Mouse (Mus musculus) neural tube, embryonic 12.5 days (tissue): ENCODE measurements around the gene Olfr1046. TPM values are rescaled to one million over a fixed set of nuclear protein-coding genes. Genes with fewer than 3 reads are reported as not detected.
"Not testable (repeated sequence)": the region's sequence is repeated elsewhere in the genome, so short reads cannot be mapped to it uniquely, and the experiment has no call there.

Source experiments
- ATAC-seq: fragments of 200-750 bp; cut with Nextera tagmentation; 2 replicates; pipeline ENCODE4 v1.8.0; 2017; ENCODE audit warnings: low read depth, mild to moderate bottlenecking, moderate TSS enrichment, moderate library complexity; ENCODE audit not compliant: low FRiP score
- H3K27ac ChIP-seq: fragments of 300-500 bp; sonication (generic); 2 replicates; pipeline ENCODE4 v1.5.1; 2016
- H3K27me3 ChIP-seq: fragments of 300-500 bp; sonication (generic); replicated peaks from 2 replicates; pipeline ENCODE4 v1.6.1; 2016; ENCODE audit warnings: mild to moderate bottlenecking
- H3K36me3 ChIP-seq: fragments of 300-500 bp; sonication (generic); 2 replicates; pipeline ENCODE4 v1.6.1; 2016; ENCODE audit warnings: mild to moderate bottlenecking
- H3K4me1 ChIP-seq: fragments of 300-500 bp; sonication (generic); 2 replicates; pipeline ENCODE4 v1.6.1; 2016
- H3K4me2 ChIP-seq: fragments of 300-500 bp; sonication (generic); replicated peaks from 2 replicates; pipeline ENCODE4 v1.6.1; 2016; ENCODE audit warnings: mild to moderate bottlenecking
- H3K4me3 ChIP-seq: fragments of 300-500 bp; sonication (generic); 2 replicates; pipeline ENCODE4 v1.5.1; 2016
- H3K9ac ChIP-seq: fragments of 300-500 bp; sonication (generic); 2 replicates; pipeline ENCODE4 v1.6.1; 2016; ENCODE audit warnings: mild to moderate bottlenecking
- H3K9me3 ChIP-seq: fragments of 300-500 bp; sonication (generic); 2 replicates; pipeline ENCODE4 v1.6.1; 2016; ENCODE audit warnings: mild to moderate bottlenecking
- WGBS: fragments of 180-500 bp; shearing (Covaris S2); methylation state at CpG from one replicate; pipeline ENCODE4 v1.1.7; 2016; 5-methylcytosine and 5-hydroxymethylcytosine counted together
- polyA plus RNA-seq: library from polyadenylated mRNA; unstranded; fragments of >200 nt; fragmentation: Nextera tagmentation; extraction: Ambion mirVana; gene quantifications from 2 replicates; pipeline ENCODE4 v1.2.1, GENCODE M21; 2016

The Olfr1046 gene
- not detected in 2 replicates for polyA plus RNA-seq

DNA sequence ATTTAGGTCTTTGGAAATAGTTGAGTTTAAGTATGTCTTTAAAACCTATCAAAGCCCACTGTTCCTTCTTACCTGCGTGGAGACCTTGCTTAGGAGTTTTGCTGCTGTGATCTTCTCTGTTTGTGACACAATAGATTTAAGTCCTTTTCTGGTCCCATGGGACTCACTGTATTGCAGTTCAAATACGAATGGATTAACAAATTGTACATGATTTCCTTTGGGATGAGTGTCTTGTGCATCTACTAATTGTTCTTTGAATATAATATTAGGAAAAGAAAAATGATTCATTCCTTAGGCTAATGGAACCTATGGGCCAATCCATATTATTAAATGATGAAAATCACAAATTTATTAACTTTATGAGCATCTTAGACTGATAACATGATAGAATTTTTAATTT lies at the start of gene Olfr1046:
TSS of gene Olfr1046 (minus strand) at position 101 of the 400 bp plus-strand sequence.
- Histone ChIP-seq H3K4me2 (no peak within 1 kb of the TSS), H3K27me3 (no peaks in the 10 kb centered on the region), H3K27ac (no peak within 1 kb of the TSS), H3K9ac (no peak within 1 kb of the TSS), H3K4me1 (no peaks in the 10 kb centered on the region), H3K36me3 (no peaks in the 10 kb centered on the region), H3K9me3 (no peaks in the 10 kb centered on the region), H3K4me3 (no peak within 1 kb of the TSS)
- WGBS = 72% methylated on average over 2 of the region's 2 CpGs
- no peak for ATAC-seq

DNA sequence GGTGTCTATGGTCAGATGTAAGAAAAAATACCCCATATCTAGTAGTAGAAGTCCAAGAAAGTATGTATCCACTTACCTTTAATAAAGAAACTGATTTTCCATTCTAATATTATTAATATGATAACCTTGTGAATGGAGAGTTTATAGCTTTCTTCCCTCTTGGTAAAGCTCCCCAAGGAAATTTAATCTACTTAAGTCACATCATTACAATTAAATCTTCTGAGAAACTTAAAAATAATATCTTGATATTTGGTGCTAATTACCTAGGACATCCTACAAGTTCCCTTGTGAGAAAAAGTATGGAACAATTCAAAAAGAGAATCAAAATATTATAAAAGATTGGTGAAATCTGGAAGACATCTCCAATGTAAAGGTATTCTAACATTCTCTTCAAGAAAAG lies 39.1 kb upstream of the Olfr1046 start, which contains the start of gene Olfr1049:
TSS of gene Olfr1049 (minus strand) at position 101 of the 400 bp plus-strand sequence.
- not testable (repeated sequence) for ATAC-seq

DNA sequence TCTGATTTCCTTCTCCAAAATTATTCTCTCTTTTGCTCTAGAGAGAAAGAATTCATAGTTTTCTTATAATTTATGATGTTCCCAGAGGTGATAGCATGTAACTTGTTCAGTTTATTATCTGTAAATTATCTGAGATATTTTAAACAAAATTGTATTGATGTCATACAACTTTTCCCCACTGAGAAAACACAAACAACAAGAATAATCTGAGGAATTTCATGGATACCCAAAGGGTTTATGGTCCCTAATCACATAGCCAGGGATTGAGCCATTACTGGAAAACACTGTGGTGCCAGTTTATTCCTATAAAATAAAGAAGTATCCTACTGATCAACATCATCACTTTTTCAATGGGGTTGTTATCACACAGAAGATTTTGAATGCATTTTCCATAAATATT lies 21.1 kb upstream of the Olfr1046 start, which contains the start of gene Olfr1048:
TSS of gene Olfr1048 (minus strand) at position 101 of the 400 bp plus-strand sequence.
- no peaks in the 10 kb centered on the region for H3K4me1 ChIP-seq
- H3K9me3 ChIP-seq = no peaks in the 10 kb centered on the region
- H3K9ac ChIP-seq = no peak within 1 kb of the TSS
- no peak within 1 kb of the TSS for H3K27ac ChIP-seq
- H3K36me3 ChIP-seq = no peaks in the 10 kb centered on the region
- no peak for ATAC-seq
- no peak within 1 kb of the TSS for H3K4me2 ChIP-seq
- no peak within 1 kb of the TSS for H3K4me3 ChIP-seq
- no peaks in the 10 kb centered on the region for H3K27me3 ChIP-seq

More for the DNA sequence above, 39.1 kb upstream of the Olfr1046 start, which contains the start of gene Olfr1049:
- H3K4me2 ChIP-seq, H3K27ac ChIP-seq, H3K9ac ChIP-seq, H3K9me3 ChIP-seq, H3K36me3 ChIP-seq, H3K27me3 ChIP-seq, H3K4me1 ChIP-seq, H3K4me3 ChIP-seq: not testable (repeated sequence)

DNA sequence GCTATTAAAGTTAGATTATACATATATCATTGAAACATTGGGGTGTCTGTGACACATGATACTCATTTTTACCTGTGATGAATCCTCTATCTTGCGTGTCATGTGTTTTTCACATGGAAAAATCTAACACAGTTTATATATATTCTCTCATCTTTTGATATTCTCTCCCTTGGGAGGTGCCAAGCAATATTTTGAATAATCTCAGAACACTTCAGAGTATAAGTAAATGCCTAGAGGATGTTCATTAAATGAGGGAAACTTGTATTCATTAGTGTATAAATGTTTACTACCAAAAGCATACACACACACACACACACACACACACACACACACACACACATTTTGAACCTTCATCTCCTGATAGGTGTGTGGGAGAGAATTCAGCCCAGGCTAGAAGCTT lies 12.2 kb upstream of the Olfr1046 start, which contains the start of gene Olfr1047:
TSS of gene Olfr1047 (minus strand) at position 101 of the 400 bp plus-strand sequence.
- Histone ChIP-seq H3K36me3 (no peaks in the 10 kb centered on the region), H3K4me3 (no peak within 1 kb of the TSS), H3K27me3 (no peaks in the 10 kb centered on the region), H3K4me1 (no peaks in the 10 kb centered on the region), H3K4me2 (no peak within 1 kb of the TSS), H3K9me3 (no peaks in the 10 kb centered on the region), H3K27ac (no peak within 1 kb of the TSS), H3K9ac (no peak within 1 kb of the TSS)
- 89% methylated on average over 1 of the region's 1 CpGs for WGBS
- no peak for ATAC-seq

DNA sequence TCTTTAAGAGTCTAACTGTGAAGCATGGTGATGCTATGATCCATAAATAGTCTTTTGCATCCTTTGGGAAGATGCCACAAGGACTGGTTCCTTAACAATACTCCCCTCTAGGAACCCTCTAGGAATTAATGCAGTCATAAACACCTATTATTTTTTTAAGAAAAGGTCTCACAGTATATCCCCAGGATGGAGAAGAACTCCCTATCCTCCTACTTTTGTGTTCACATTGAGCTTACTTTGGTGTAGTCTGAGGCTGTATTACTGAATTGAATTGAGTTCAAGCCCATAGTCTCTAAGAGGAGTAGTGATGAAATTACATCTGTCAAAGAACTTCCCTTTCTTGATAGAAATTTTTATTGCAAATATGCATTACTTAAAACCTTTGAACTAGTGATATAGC lies 16.2 kb downstream of the Olfr1046 start, which contains the start of gene Olfr1045:
TSS of gene Olfr1045 (minus strand) at position 101 of the 400 bp plus-strand sequence.
- no peak for ATAC-seq
- H3K9ac ChIP-seq = no peak within 1 kb of the TSS
- H3K36me3 ChIP-seq = no peaks in the 10 kb centered on the region
- no peak within 1 kb of the TSS for H3K27ac ChIP-seq
- no peak within 1 kb of the TSS for H3K4me3 ChIP-seq
- H3K4me2 ChIP-seq = no peak within 1 kb of the TSS
- H3K9me3 ChIP-seq = no peaks in the 10 kb centered on the region
- no peaks in the 10 kb centered on the region for H3K4me1 ChIP-seq
- H3K27me3 ChIP-seq = no peaks in the 10 kb centered on the region

DNA sequence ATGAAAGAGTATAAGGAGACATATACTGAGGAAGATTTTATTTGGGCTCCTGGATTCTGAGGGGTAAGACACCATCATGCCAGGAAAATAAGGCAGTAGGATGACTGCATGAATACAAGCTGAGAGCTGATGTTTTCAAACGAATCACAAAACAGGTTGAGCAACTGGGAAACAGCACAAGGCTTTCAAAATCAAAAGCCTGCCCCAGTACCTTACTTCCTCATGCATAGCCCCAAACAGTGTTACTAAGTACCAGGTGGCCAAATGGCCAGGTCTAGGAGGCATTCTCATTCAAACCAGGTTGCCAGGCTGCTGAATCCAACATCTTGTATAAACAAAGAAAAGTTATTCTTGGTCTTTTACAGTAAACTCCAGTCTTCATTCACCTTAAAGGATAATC lies 23.3 kb downstream of the Olfr1046 start:
- no peak for ATAC-seq
- H3K4me1 ChIP-seq = no peaks in the 10 kb centered on the region
- H3K27ac ChIP-seq = no peak overlapping the region
- 69% methylated on average over 1 of the region's 1 CpGs for whole genome bisulfite sequencing
- H3K27me3 ChIP-seq = no peaks in the 10 kb centered on the region
- H3K36me3 ChIP-seq = no peaks in the 10 kb centered on the region
- H3K4me3 ChIP-seq = no peak overlapping the region
- H3K9me3 ChIP-seq = no peaks in the 10 kb centered on the region
- no peak overlapping the region for H3K9ac ChIP-seq
- no peak overlapping the region for H3K4me2 ChIP-seq

DNA sequence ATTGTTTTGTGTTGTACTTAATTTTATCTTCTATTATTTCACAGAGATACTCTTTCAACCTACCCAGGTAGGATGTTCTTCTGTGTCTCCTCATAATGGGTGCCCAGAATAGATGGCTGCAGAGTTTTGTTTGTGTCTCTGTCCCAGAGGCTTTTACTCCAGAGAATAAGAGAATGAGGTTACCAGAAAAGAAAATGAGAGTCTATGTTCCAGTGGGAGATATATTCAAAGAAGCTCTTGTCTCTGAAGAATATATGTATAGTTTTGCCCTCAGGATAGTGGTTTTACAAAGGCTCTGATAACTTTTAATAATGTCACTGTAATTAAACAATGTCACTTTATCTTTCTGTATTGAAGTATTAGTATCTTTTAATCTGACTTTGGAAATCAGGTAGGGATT lies 33.5 kb downstream of the Olfr1046 start, which contains the start of gene Olfr52:
TSS of gene Olfr52 (minus strand) at position 101 of the 400 bp plus-strand sequence.
- no peaks in the 10 kb centered on the region for H3K9me3 ChIP-seq
- no peaks in the 10 kb centered on the region for H3K27me3 ChIP-seq
- H3K36me3 ChIP-seq = no peaks in the 10 kb centered on the region
- no peak within 1 kb of the TSS for H3K4me3 ChIP-seq
- ATAC-seq = no peak
- H3K27ac ChIP-seq = no peak within 1 kb of the TSS
- no peak within 1 kb of the TSS for H3K4me2 ChIP-seq
- no peak within 1 kb of the TSS for H3K9ac ChIP-seq
- H3K4me1 ChIP-seq = no peaks in the 10 kb centered on the region

DNA sequence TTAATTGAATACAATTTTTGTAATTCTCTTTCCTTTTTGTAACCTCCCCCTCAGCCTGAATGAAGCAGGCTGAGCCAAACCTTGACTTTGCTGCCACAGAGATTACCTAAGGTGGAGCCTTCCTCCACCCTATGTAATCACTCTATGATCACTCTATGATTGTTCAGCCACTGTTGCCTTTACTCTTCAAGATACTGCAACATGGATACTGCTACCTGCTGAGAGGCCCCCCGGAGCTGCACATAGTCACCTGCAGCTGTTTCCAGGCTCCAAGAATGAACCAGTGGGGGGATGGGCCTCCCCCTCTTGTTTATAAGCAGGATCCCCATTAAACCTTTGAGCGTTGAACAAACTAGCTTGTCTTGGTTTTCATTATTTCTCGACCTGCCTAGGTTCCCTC lies 39.2 kb downstream of the Olfr1046 start:
- Histone ChIP-seq H3K36me3 (no peaks in the 10 kb centered on the region), H3K4me3 (no peak overlapping the region), H3K4me1 (no peaks in the 10 kb centered on the region), H3K9me3 (no peaks in the 10 kb centered on the region), H3K4me2 (no peak overlapping the region), H3K9ac (no peak overlapping the region), H3K27ac (no peak overlapping the region), H3K27me3 (no peaks in the 10 kb centered on the region)
- no peak for ATAC-seq
- 84% methylated on average over 3 of the region's 3 CpGs for WGBS

DNA sequence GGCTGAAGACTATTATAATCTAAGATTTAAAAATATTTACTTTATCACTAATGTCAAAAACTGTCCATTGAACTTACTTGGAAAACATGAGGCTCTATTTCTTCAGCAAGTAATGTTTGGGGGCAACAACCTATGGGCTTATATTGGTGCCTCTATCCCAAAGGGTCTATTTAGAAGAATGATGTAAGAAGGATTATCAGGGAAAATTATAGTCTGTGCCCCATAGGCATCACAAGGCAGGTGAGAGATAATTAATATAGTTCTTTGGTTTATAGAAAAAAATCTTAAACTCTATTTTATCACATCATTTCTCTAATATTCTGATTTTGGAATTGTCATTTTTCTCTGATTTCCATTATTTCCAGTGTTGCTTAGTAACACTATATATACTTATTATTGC lies 41.4 kb downstream of the Olfr1046 start, which contains the start of gene Olfr1044:
TSS of gene Olfr1044 (minus strand) at position 101 of the 400 bp plus-strand sequence.
- no peaks in the 10 kb centered on the region for H3K36me3 ChIP-seq
- H3K4me2 ChIP-seq = no peak within 1 kb of the TSS
- H3K4me3 ChIP-seq = no peak within 1 kb of the TSS
- no peaks in the 10 kb centered on the region for H3K27me3 ChIP-seq
- no peak within 1 kb of the TSS for H3K27ac ChIP-seq
- H3K4me1 ChIP-seq = no peaks in the 10 kb centered on the region
- no peak for ATAC-seq
- H3K9ac ChIP-seq = no peak within 1 kb of the TSS
- H3K9me3 ChIP-seq = no peaks in the 10 kb centered on the region

DNA sequence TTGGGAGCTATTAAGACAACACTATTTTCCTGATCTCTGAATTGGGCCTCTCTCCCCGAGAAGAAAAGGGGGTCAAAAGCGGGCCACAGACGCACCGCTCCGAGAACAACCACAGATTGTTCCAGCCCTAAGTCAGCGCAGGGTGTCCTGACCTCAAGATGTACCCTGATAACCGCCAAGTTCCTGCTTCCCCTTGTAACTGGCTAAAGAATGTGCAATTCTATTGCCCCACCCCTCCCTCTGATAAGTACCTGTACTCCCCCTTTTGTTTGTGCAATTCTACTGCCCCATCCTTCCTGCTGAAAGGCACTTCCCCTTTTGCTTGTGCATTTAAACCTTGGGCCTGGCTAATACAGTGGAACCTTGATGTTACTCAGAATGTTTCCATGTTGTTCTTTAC lies 43.7 kb downstream of the Olfr1046 start:
- H3K9ac ChIP-seq, H3K4me3 ChIP-seq, H3K27ac ChIP-seq, H3K4me1 ChIP-seq, H3K9me3 ChIP-seq, H3K4me2 ChIP-seq, H3K36me3 ChIP-seq, ATAC-seq, H3K27me3 ChIP-seq: not testable (repeated sequence)
- WGBS = 83% methylated on average over 7 of the region's 7 CpGs

DNA sequence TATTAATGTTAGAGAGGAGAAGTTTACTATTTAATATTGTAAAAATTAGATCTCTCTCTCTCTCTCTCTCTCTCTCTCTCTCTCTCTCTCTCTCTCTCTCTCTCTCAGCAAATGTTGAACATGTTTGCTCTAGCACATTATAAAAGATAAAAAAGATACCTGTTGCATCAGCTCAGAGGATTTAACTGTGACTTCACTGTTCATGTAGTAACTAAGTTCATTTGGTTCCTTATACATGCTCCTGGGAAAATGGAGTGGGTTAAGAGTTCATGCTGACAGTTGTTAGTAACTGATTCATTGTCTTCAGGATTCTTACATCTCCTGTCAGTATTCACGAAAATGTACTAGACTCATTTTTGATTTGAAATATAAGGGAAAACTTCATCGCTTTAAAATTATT lies 51.7 kb downstream of the Olfr1046 start, which contains the start of gene Olfr1043:
TSS of gene Olfr1043 (minus strand) at position 101 of the 400 bp plus-strand sequence.
- Histone ChIP-seq H3K4me3 (no peak within 1 kb of the TSS), H3K9ac (no peak within 1 kb of the TSS), H3K36me3 (no peaks in the 10 kb centered on the region), H3K9me3 (no peaks in the 10 kb centered on the region), H3K27ac (no peak within 1 kb of the TSS), H3K4me2 (no peak within 1 kb of the TSS), H3K4me1 (no peaks in the 10 kb centered on the region), H3K27me3 (no peaks in the 10 kb centered on the region)
- no peak for ATAC-seq
- 93% methylated on average over 2 of the region's 2 CpGs for WGBS
